Mouse (Mus musculus): ENCODE data around the gene Pagr1a.

- TF ChIP-seq CTCF (IDR thresholded peaks at IDR 0.05; ENCODE audit: low read depth) (no peak), EP300 (optimal IDR thresholded peaks at IDR 0.05) (no peak)
Measured at GRCm38 (mm10) chr7:127014993-127015392, 2.2 kb downstream of the Pagr1a start.
